Mouse (Mus musculus): ENCODE data around the gene Xbp1. TPM values are rescaled to one million over a fixed set of nuclear protein-coding genes. Genes with fewer than 3 reads are reported as not detected.
A peak's percentile ranks its signal among the peaks of the same experiment; 100 is the strongest.
"Not testable (repeated sequence)": the region's sequence is repeated elsewhere in the genome, so short reads cannot be mapped to it uniquely, and the experiment has no call there.

The Xbp1 gene
- polyA plus RNA-seq, 1 experiment = 52.1 TPM

GRCm38 (mm10) chr11:5527865-5528523, 7.5 kb downstream of the Xbp1 start:
- H3K4me3 ChIP-seq (replicated peaks; ENCODE audit: control insufficient read depth, low read depth, low read length) = no peak overlapping the region
- no peaks in the 10 kb centered on the region; the same call in 1 of the 2 replicates for H3K4me1 ChIP-seq (ENCODE audit: control insufficient read depth, insufficient read depth, low read length)
- 79% methylated on average over 5 of the region's 5 CpGs for WGBS
- H3K27ac ChIP-seq (ENCODE audit: control insufficient read depth, insufficient read depth, low read depth, low read length, poor library complexity) = no peak overlapping the region
- no peak for TF ChIP-seq CTCF (IDR thresholded peaks at IDR 0.05; ENCODE audit: control insufficient read depth, insufficient read depth, low read length)
- TF ChIP-seq POLR2A (IDR thresholded peaks at IDR 0.05; ENCODE audit: borderline replicate concordance, control insufficient read depth, low read depth, low read length) = no peak

- TF ChIP-seq POLR2A (IDR thresholded peaks at IDR 0.05; ENCODE audit: borderline replicate concordance, control insufficient read depth, low read depth, low read length) (no peak), CTCF (IDR thresholded peaks at IDR 0.05; ENCODE audit: control insufficient read depth, insufficient read depth, low read length) (no peak)
These were observed 8.4 kb downstream of the Xbp1 start for GRCm38 (mm10) chr11:5528841-5529240.

GRCm38 (mm10) chr11:5530172-5530571, 9.7 kb downstream of the Xbp1 start:
- Histone ChIP-seq H3K4me3 (replicated peaks; ENCODE audit: control insufficient read depth, low read depth, low read length) (no peak overlapping the region), H3K27ac (ENCODE audit: control insufficient read depth, insufficient read depth, low read depth, low read length, poor library complexity) (no peak overlapping the region), H3K4me1 (ENCODE audit: control insufficient read depth, insufficient read depth, low read length) (no peaks in the 10 kb centered on the region; the same call in 1 of the 2 replicates)
- 45% methylated on average over 5 of the region's 5 CpGs for WGBS
- TF ChIP-seq POLR2A (IDR thresholded peaks at IDR 0.05; ENCODE audit: borderline replicate concordance, control insufficient read depth, low read depth, low read length) (no peak), CTCF (IDR thresholded peaks at IDR 0.05; ENCODE audit: control insufficient read depth, insufficient read depth, low read length) (no peak)

More at GRCm38 (mm10) chr11:5528841-5529240, 8.4 kb downstream of the Xbp1 start:
- H3K4me1 ChIP-seq (ENCODE audit: control insufficient read depth, insufficient read depth, low read length) = no peaks in the 10 kb centered on the region; the same call in 1 of the 2 replicates
- WGBS = 59% methylated on average over 5 of the region's 5 CpGs
- no peak overlapping the region for H3K27ac ChIP-seq (ENCODE audit: control insufficient read depth, insufficient read depth, low read depth, low read length, poor library complexity)
- H3K4me3 ChIP-seq (replicated peaks; ENCODE audit: control insufficient read depth, low read depth, low read length) = no peak overlapping the region

GRCm38 (mm10) chr11:5530717-5531116, 10.3 kb downstream of the Xbp1 start:
- Histone ChIP-seq H3K4me3 (replicated peaks; ENCODE audit: control insufficient read depth, low read depth, low read length) (no peak overlapping the region), H3K4me1 (ENCODE audit: control insufficient read depth, insufficient read depth, low read length) (no peaks in the 10 kb centered on the region; the same call in 1 of the 2 replicates), H3K27ac (ENCODE audit: control insufficient read depth, insufficient read depth, low read depth, low read length, poor library complexity) (no peak overlapping the region)
- TF ChIP-seq POLR2A (IDR thresholded peaks at IDR 0.05; ENCODE audit: borderline replicate concordance, control insufficient read depth, low read depth, low read length) = no peak
- no peak for TF ChIP-seq CTCF (IDR thresholded peaks at IDR 0.05; ENCODE audit: control insufficient read depth, insufficient read depth, low read length)
- WGBS = 54% methylated on average over 6 of the region's 6 CpGs

GRCm38 (mm10) chr11:5533108-5533507, 12.6 kb downstream of the Xbp1 start:
- Histone ChIP-seq H3K4me1 (ENCODE audit: control insufficient read depth, insufficient read depth, low read length) (no peaks in the 10 kb centered on the region; the same call in 1 of the 2 replicates), H3K27ac (ENCODE audit: control insufficient read depth, insufficient read depth, low read depth, low read length, poor library complexity) (no peak overlapping the region), H3K4me3 (replicated peaks; ENCODE audit: control insufficient read depth, low read depth, low read length) (no peak overlapping the region)
- TF ChIP-seq CTCF (IDR thresholded peaks at IDR 0.05; ENCODE audit: control insufficient read depth, insufficient read depth, low read length) = no peak
- TF ChIP-seq POLR2A (IDR thresholded peaks at IDR 0.05; ENCODE audit: borderline replicate concordance, control insufficient read depth, low read depth, low read length) = no peak
- 95% methylated on average over 5 of the region's 5 CpGs for whole genome bisulfite sequencing

GRCm38 (mm10) chr11:5537454-5537853, 17.0 kb downstream of the Xbp1 start:
- H3K27ac ChIP-seq (ENCODE audit: control insufficient read depth, insufficient read depth, low read depth, low read length, poor library complexity); H3K4me3 ChIP-seq (replicated peaks; ENCODE audit: control insufficient read depth, low read depth, low read length); H3K4me1 ChIP-seq (ENCODE audit: control insufficient read depth, insufficient read depth, low read length): not testable (repeated sequence)
- WGBS = 77% methylated on average over 4 of the region's 4 CpGs

GRCm38 (mm10) chr11:5540331-5540730, 19.9 kb downstream of the Xbp1 start:
- peaks cover 3% of the 10 kb centered on the region; the same call in 1 of the 2 replicates for H3K4me1 ChIP-seq (ENCODE audit: control insufficient read depth, insufficient read depth, low read length)
- 51% methylated on average over 4 of the region's 4 CpGs for WGBS
- H3K4me3 ChIP-seq (replicated peaks; ENCODE audit: control insufficient read depth, low read depth, low read length) = peak overlapping the region; percentile 24
- H3K27ac ChIP-seq (ENCODE audit: control insufficient read depth, insufficient read depth, low read depth, low read length, poor library complexity) = no peak overlapping the region
- TF ChIP-seq POLR2A (IDR thresholded peaks at IDR 0.05; ENCODE audit: borderline replicate concordance, control insufficient read depth, low read depth, low read length) (no peak), CTCF (IDR thresholded peaks at IDR 0.05; ENCODE audit: control insufficient read depth, insufficient read depth, low read length) (no peak)

- peaks cover 3% of the 10 kb centered on the region; the same call in 1 of the 2 replicates for H3K4me1 ChIP-seq (ENCODE audit: control insufficient read depth, insufficient read depth, low read length)
- peak overlapping the region; percentile 86 for H3K4me3 ChIP-seq (replicated peaks; ENCODE audit: control insufficient read depth, low read depth, low read length)
- under 1% methylated on average over 28 of the region's 28 CpGs for WGBS
- H3K27ac ChIP-seq (ENCODE audit: control insufficient read depth, insufficient read depth, low read depth, low read length, poor library complexity) = peak overlapping the region; percentile 80
- TF ChIP-seq POLR2A (IDR thresholded peaks at IDR 0.05; ENCODE audit: borderline replicate concordance, control insufficient read depth, low read depth, low read length) = no peak
- TF ChIP-seq CTCF (IDR thresholded peaks at IDR 0.05; ENCODE audit: control insufficient read depth, insufficient read depth, low read length) = no peak
These were observed 20.9 kb downstream of the Xbp1 start for GRCm38 (mm10) chr11:5541230-5541798.
